Mouse (Mus musculus): ENCODE results near the gene Defb45. TPM values are rescaled to one million over a fixed set of nuclear protein-coding genes. Genes with fewer than 3 reads are reported as not detected.

The Defb45 gene
- polyA plus RNA-seq, 1 experiment from 2014 or later = not detected

DNA sequence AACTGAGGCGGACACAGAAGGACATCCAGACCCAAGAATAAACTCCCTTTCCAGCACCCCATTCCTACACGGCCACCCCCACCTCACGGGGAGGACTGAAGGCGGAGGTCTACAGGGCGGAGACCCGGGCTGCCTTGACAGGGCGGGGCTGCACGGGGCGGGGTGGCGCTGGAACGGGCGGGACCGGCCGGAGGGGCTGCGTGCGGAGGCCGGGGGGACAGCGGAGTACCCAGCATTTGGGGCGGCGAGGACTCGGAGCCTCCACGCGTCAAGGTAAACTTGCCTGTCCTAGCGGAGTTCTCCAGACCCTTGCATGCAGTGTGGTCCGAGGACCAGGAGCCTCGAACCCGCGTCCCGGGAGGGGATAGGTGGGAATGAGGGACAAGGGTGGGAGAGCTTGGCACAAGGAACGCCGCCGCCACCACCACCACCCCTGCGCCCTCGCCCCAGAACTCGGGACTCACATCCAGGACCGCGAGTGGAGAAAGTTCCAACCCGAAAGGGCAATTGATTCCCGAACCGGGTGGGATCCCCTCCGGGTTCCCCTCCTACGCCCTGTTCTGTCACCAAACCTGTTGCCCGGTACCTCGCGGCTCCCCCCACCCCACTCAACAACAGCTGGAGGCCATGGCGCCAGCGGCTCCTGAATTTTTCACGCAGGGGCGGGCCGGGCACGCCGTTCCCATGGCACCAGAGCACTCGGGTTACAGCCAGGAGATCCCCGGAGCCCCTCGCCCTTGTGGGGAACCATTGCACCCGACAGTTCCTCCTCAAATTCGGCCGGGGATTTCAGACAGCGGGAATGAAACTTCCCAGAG, 27.8 kb upstream of the Defb45 start, which contains the start of gene Rem1:
Gene Rem1 (plus strand): TSS at position 178 of the 818 bp plus-strand sequence.
- H3K4me3 ChIP-seq (replicated peaks) = peak within 1 kb of the TSS; percentile 67
- under 1% methylated on average over 56 of the region's 59 CpGs for WGBS
- H3K4me1 ChIP-seq = peaks cover 74% of the 10 kb centered on the region
- peak within 1 kb of the TSS; percentile 68 for H3K9ac ChIP-seq
- H3K4me2 ChIP-seq = peak within 1 kb of the TSS; percentile 83
- H3K36me3 ChIP-seq = peaks cover 11% of the 10 kb centered on the region
- ATAC-seq (replicated peaks; ENCODE audit: low FRiP score) = peak; percentile 49
- H3K27me3 ChIP-seq = peaks cover 22% of the 10 kb centered on the region
- H3K27ac ChIP-seq = peak within 1 kb of the TSS; percentile 84
- no peaks in the 10 kb centered on the region for H3K9me3 ChIP-seq (replicated peaks)

DNA sequence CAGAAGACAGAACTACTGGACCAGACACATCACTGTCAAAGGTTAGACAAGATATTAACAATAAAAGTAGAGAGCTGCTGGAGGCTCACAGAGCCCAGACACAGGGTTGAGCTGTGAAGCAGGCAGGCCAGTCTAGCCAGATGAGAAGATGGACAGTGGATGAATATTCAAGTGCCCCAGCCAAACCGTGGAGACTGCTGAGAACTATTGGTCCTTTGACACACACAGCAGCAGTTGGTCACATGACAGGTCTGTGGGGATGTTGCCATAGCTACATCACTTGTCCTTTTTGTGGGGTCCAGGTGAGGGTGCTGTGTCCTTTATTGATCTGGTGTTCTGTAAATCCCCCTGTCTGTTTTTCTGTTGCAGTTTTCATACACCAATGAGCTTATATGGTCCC, 26.1 kb upstream of the Defb45 start:
- H3K36me3 ChIP-seq = no peaks in the 10 kb centered on the region; the same call in 1 of the 2 replicates
- no peak overlapping the region for H3K9ac ChIP-seq
- no peak for ATAC-seq (replicated peaks; ENCODE audit: low FRiP score)
- H3K4me3 ChIP-seq (replicated peaks) = no peak overlapping the region
- no peak overlapping the region for H3K4me2 ChIP-seq
- H3K4me1 ChIP-seq = peaks cover 74% of the 10 kb centered on the region
- WGBS = 18% methylated on average over 1 of the region's 1 CpGs
- H3K27me3 ChIP-seq = peaks cover 22% of the 10 kb centered on the region
- H3K27ac ChIP-seq = peak overlapping the region; percentile 84; the same call in 1 of the 2 replicates
- no peaks in the 10 kb centered on the region for H3K9me3 ChIP-seq (replicated peaks)

DNA sequence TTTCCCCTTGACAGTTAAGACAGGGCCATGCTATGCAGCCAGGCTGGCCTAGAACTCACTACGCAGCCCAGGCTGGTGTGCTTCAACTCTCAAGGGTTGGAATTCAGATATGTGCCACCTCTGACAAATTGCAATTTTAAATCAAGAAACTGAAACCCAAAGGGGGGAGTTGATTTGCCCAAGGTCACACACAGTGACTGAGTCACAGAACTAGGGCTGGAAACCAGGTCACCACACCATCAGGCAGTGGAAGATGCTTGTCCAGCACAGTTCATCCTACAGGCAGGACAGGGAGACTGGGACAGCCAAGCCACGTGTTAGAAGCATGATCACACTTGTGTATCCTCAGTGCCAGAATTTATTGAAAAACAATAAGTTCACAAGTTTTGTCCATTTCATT, 25.4 kb upstream of the Defb45 start:
- Histone ChIP-seq H3K4me3 (replicated peaks) (no peak overlapping the region), H3K9ac (no peak overlapping the region), H3K4me2 (no peak overlapping the region), H3K27me3 (peaks cover 22% of the 10 kb centered on the region), H3K27ac (0 out of 2 replicates have a peak overlapping the region, but pooled peaks have one; percentile 16), H3K9me3 (replicated peaks) (no peaks in the 10 kb centered on the region), H3K4me1 (peaks cover 71% of the 10 kb centered on the region), H3K36me3 (no peaks in the 10 kb centered on the region; the same call in 1 of the 2 replicates)
- ATAC-seq (replicated peaks; ENCODE audit: low FRiP score) = no peak
- WGBS = 82% methylated on average over 2 of the region's 2 CpGs

DNA sequence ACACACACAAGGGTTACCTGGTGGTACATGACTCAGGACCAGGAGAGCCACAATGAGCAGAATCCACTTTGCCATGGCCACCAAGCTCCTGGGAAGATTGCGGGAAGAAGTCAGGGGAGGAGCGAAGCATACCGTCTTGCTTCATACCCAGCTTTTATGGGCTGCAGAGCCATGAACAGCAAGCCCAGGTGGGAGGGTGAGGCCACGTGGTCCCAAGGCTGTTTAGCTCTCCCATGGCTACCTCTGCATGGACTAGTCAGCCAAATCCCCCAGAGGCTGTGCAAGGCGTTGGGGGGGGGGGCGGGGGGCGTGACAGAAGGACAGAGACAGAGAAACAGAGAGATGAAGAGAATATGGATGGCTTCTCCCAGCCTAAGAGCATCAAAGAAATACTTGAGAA, 23.8 kb upstream of the Defb45 start, which contains the start of gene Defb25:
Gene Defb25 (minus strand): TSS at position 101 of the 400 bp plus-strand sequence.
- Histone ChIP-seq H3K4me2 (peak within 1 kb of the TSS; percentile 12; the same call in 1 of the 2 replicates), H3K4me3 (replicated peaks) (0 out of 2 replicates have a peak within 1 kb of the TSS, but pooled peaks have one; percentile 5), H3K27me3 (peaks cover 14% of the 10 kb centered on the region), H3K4me1 (peaks cover 55% of the 10 kb centered on the region), H3K36me3 (no peaks in the 10 kb centered on the region), H3K9ac (no peak within 1 kb of the TSS), H3K9me3 (replicated peaks) (no peaks in the 10 kb centered on the region), H3K27ac (peak within 1 kb of the TSS; percentile 87)
- ATAC-seq (replicated peaks; ENCODE audit: low FRiP score) = no peak
- 67% methylated on average over 7 of the region's 7 CpGs for whole genome bisulfite sequencing

DNA sequence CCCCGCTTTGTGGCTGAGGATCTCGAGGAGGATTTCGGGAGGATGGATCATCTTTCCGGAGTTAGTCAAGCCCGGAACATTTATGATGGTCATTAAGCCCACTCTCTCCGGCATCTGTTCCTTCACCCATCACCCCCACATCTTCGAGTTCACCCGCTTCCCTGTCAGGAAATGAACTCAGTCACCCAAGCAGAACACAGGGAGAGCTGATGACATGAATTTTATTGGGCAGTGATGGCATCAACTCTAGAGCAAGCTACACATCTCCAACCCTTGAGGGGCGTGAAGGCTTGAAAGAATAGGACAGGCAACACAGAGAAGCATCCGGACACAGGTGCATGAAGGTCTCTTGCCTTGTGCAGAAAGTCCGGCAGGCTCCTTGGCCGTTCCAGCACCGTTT, 23.0 kb upstream of the Defb45 start:
- Histone ChIP-seq H3K27me3 (peaks cover 8% of the 10 kb centered on the region; the same call in 1 of the 2 replicates), H3K4me1 (peaks cover 48% of the 10 kb centered on the region), H3K4me3 (replicated peaks) (no peak overlapping the region), H3K4me2 (0 out of 2 replicates have a peak overlapping the region, but pooled peaks have one; percentile 12), H3K9me3 (replicated peaks) (no peaks in the 10 kb centered on the region), H3K9ac (no peak overlapping the region), H3K36me3 (no peaks in the 10 kb centered on the region), H3K27ac (peak overlapping the region; percentile 87)
- 22% methylated on average over 13 of the region's 13 CpGs for WGBS
- ATAC-seq (replicated peaks; ENCODE audit: low FRiP score) = peak; percentile 72

DNA sequence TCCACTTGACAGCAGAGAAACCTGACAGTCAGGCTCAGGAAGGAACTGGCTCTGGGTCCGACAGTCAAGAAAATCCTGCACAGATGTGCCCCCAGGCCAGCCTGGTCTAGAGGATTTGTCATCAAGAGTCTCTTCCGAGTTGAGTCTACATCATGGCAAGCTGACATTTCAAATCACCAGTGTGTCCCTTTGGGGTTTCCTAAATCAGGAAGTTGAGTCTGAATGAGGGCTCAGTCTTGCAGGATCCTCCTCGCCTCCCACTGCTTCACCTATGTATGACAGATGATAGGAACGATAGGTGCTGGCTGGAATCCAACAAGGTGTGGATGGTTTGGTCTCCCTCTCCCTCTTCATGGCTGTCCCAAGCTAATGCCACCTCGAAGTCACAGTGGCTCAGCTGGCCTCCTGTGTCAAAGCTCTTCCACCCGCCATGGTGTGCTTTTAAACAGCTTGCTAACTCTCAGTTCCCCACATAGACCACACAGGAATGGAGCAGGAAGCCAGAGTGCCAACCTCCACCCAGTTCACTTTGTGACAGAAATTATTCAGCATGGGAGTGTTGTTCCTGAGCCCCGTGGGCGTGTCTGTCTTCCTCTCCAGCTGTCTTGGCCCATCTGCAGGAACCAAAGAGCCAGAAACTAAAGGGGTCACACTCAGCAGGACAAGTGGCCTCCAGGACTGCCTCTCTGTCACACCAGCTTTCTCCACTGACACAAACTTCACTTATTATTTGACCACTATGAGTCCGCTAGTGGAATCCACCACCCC, 21.4 kb upstream of the Defb45 start:
- ATAC-seq (replicated peaks; ENCODE audit: low FRiP score) = no peak
- Histone ChIP-seq H3K4me2 (peak overlapping the region; percentile 29), H3K27ac (peak overlapping the region; percentile 87), H3K4me3 (replicated peaks) (no peak overlapping the region), H3K9ac (no peak overlapping the region), H3K4me1 (peaks cover 32% of the 10 kb centered on the region), H3K27me3 (peaks cover 3% of the 10 kb centered on the region; the same call in 1 of the 2 replicates), H3K36me3 (no peaks in the 10 kb centered on the region), H3K9me3 (replicated peaks) (no peaks in the 10 kb centered on the region)
- WGBS = 57% methylated on average over 9 of the region's 9 CpGs

DNA sequence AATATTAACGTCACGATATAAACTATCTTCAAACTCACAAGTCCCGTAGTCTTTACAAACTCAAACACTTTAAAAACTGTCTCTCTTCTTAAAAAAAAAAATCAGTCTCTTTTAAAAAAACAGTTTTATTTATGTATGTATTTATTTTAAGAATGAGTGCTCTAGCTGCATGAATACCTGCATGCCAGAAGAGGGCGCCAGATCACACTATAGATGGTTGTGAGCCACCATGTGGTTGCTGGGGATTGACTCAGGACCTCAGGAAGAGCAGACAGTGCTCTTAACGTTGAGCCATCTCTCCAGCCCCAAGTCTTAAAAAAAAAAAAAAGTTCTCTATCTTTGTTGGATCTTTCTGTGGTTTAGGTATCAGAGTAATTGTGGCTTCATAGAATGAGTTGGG, 18.2 kb upstream of the Defb45 start:
- Histone ChIP-seq H3K36me3 (no peaks in the 10 kb centered on the region), H3K4me2 (no peak overlapping the region), H3K27me3 (no peaks in the 10 kb centered on the region), H3K9me3 (replicated peaks) (no peaks in the 10 kb centered on the region), H3K9ac (no peak overlapping the region), H3K4me1 (peaks cover 23% of the 10 kb centered on the region), H3K4me3 (replicated peaks) (no peak overlapping the region), H3K27ac (no peak overlapping the region)
- 65% methylated on average over 5 of the region's 5 CpGs for WGBS
- no peak for ATAC-seq (replicated peaks; ENCODE audit: low FRiP score)

DNA sequence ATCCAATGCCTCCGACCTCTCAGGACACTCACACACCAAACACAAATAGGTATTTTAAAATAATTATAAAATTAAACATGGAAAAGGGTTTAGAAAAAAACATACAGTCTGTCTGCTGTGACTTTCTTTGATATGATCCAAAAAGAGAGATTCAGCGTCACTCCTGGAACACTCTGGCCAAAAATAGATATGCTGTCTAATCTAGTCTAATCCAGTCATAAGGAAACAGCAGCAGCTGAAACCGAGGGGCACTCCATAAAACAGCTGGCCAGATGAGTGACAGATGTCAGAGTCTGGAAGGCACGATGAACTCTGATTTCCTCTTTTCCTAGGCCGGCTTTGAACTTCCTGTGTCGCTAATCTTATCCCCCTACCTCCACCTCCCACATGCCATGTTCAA, 17.3 kb upstream of the Defb45 start:
- no peak overlapping the region for H3K4me2 ChIP-seq
- H3K9me3 ChIP-seq (replicated peaks) = no peaks in the 10 kb centered on the region
- H3K36me3 ChIP-seq = no peaks in the 10 kb centered on the region
- peaks cover 15% of the 10 kb centered on the region for H3K4me1 ChIP-seq
- 52% methylated on average over 6 of the region's 6 CpGs for WGBS
- H3K27ac ChIP-seq = 0 out of 2 replicates have a peak overlapping the region, but pooled peaks have one; percentile 11
- H3K9ac ChIP-seq = no peak overlapping the region
- H3K4me3 ChIP-seq (replicated peaks) = no peak overlapping the region
- no peak for ATAC-seq (replicated peaks; ENCODE audit: low FRiP score)
- no peaks in the 10 kb centered on the region for H3K27me3 ChIP-seq

DNA sequence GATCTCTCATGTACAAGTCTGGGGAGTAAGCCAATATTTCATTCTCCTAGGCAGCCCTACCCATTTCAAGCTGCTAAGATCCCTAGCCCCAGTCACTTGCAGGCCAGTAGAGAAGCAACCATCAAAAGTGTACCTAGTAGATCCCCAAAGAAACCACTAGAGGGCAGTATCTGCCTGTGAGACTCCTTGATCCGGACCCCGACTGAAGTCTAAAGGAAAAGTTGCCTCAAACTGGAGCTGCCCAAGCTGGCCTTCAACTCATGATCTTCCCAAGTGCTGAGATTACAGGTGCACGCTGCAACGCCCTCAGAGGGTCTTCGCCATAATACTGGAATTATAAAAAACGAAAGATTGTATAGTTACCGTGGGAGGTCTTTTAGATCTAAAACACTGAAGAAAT, 16.4 kb upstream of the Defb45 start:
- H3K36me3 ChIP-seq = no peaks in the 10 kb centered on the region
- no peaks in the 10 kb centered on the region for H3K9me3 ChIP-seq (replicated peaks)
- 10% methylated on average over 7 of the region's 7 CpGs for WGBS
- H3K4me2 ChIP-seq = no peak overlapping the region
- ATAC-seq (replicated peaks; ENCODE audit: low FRiP score) = peak; percentile 71
- peaks cover 10% of the 10 kb centered on the region for H3K4me1 ChIP-seq
- no peaks in the 10 kb centered on the region for H3K27me3 ChIP-seq
- H3K9ac ChIP-seq = no peak overlapping the region
- no peak overlapping the region for H3K4me3 ChIP-seq (replicated peaks)
- 0 out of 2 replicates have a peak overlapping the region, but pooled peaks have one; percentile 22 for H3K27ac ChIP-seq

DNA sequence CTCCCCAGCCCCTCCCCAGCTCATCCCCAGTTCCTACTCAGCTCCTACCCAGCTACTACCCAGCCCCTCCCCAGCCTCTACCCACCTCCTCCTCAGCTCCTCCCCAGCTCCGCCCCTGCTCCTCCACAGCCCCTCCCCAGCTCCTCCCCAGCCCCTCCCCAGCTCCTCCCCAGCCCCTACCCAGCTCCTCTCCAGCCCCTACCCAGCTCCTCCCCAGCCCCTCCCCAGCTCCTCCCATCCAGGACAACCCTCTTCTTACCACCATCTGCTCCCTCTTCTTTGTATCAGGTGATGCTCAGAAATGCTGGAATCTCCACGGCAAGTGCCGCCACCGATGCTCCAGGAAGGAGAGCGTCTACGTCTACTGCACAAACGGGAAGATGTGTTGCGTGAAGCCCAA, 13.0 kb upstream of the Defb45 start:
- H3K36me3 ChIP-seq = no peaks in the 10 kb centered on the region
- peak; percentile 20; the same call in 1 of the 2 replicates for ATAC-seq (replicated peaks; ENCODE audit: low FRiP score)
- H3K4me1 ChIP-seq = peaks cover 17% of the 10 kb centered on the region
- WGBS = 42% methylated on average over 7 of the region's 8 CpGs
- no peak overlapping the region for H3K27ac ChIP-seq
- H3K4me2 ChIP-seq = no peak overlapping the region
- no peaks in the 10 kb centered on the region for H3K27me3 ChIP-seq
- H3K9ac ChIP-seq = no peak overlapping the region
- H3K4me3 ChIP-seq (replicated peaks) = no peak overlapping the region
- no peaks in the 10 kb centered on the region for H3K9me3 ChIP-seq (replicated peaks)

DNA sequence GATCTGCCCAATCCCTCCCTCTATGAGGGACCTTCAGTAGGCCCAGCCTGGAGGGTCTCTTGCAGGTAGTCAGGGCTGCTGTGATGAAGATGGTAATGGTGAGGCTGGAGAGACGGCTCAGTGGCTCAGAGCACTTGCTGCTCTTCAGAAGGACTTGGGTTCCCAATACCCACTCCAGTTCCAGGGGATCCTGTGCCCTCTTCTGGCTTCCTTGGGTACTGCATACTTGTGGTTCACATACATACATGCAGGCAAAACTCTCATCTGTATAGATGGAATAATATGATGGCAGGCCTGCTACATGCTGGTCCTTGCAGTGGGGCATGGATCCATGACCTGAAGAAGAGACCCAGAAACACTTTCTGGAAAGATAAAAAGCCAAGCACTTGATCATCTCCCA, 9.5 kb upstream of the Defb45 start:
- Histone ChIP-seq H3K9me3 (replicated peaks) (no peaks in the 10 kb centered on the region), H3K27ac (peak overlapping the region; percentile 78), H3K4me3 (replicated peaks) (no peak overlapping the region), H3K4me2 (no peak overlapping the region), H3K27me3 (no peaks in the 10 kb centered on the region), H3K4me1 (peaks cover 30% of the 10 kb centered on the region), H3K36me3 (no peaks in the 10 kb centered on the region), H3K9ac (no peak overlapping the region)
- no peak for ATAC-seq (replicated peaks; ENCODE audit: low FRiP score)
- 100% methylated on average over 1 of the region's 1 CpGs for WGBS

DNA sequence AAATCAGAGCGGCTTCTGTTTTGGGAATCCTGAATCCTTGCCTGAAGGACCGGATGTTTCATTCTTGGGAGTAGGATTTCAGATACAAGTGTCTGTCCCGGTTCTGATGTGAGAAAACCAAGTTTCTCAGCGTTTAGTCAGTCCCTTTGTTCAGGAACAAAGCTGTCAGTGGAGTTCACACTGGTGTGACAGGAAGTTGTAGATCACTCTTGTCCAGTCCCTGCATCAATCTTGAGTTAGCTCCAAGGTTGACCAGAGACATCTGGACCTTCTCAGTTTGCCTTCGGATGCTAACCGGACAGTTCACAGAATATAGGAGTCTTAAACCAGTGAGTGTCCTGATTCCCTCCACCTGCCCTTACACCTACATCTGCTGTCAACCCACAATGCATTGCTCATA, 8.5 kb upstream of the Defb45 start:
- Histone ChIP-seq H3K27ac (peak overlapping the region; percentile 78), H3K4me1 (peaks cover 30% of the 10 kb centered on the region), H3K36me3 (no peaks in the 10 kb centered on the region), H3K27me3 (no peaks in the 10 kb centered on the region), H3K4me3 (replicated peaks) (no peak overlapping the region), H3K9me3 (replicated peaks) (no peaks in the 10 kb centered on the region), H3K9ac (no peak overlapping the region), H3K4me2 (0 out of 2 replicates have a peak overlapping the region, but pooled peaks have one; percentile 12)
- WGBS = 10% methylated on average over 6 of the region's 6 CpGs
- ATAC-seq (replicated peaks; ENCODE audit: low FRiP score) = peak; percentile 57

All from kidney, embryonic 15.5 days (tissue).